Mouse (Mus musculus): ENCODE results near the gene Hist1h4b. TPM values are rescaled to one million over a fixed set of nuclear protein-coding genes. Genes with fewer than 3 reads are reported as not detected.
"Not testable (repeated sequence)": the region's sequence is repeated elsewhere in the genome, so short reads cannot be mapped to it uniquely, and the experiment has no call there.

Gene Hist1h4b
- 10 to 100 TPM; 13.3 to 23.6 TPM for total RNA-seq (2021)

DNA sequence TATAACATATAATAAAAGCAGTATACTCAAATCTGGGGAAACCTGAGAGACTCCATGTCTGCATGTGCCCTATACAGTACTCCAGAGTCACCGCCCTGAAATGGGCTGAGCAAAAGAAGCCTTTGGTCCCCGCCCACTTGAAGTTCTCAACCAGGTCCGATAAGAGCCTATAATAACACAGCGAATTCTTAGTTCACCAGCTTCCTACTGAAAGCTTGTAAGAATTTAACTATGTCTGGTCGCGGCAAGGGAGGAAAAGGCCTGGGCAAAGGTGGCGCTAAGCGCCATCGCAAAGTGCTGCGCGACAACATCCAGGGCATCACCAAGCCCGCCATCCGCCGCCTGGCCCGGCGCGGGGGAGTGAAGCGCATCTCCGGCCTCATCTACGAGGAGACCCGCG is at the start of gene Hist1h4b:
TSS of gene Hist1h4b (plus strand) at position 224 of the 400 bp plus-strand sequence.
- DNase-seq (ENCODE audit: low spot score), result peak; percentile 64
- intact Hi-C loops (cut with DNase I), result loop anchor here (10.0 kb wide), 2 partner anchors 392 to 2002 kb away; partner anchors contain the start of genes Hist1h2ak, Hist1h2bn, Hist1h4k and Zfp322a

- intact Hi-C loops (cut with DNase I), result no loop called here
- DNase-seq (ENCODE audit: low spot score), result no peak
These were observed 48.8 kb upstream of the Hist1h4b start for GRCm38 (mm10) chr13:23708041-23708440.

- intact Hi-C loops (cut with DNase I), result no loop called here
- DNase-seq (ENCODE audit: low spot score), result no peak
These were observed 48.2 kb upstream of the Hist1h4b start for GRCm38 (mm10) chr13:23708654-23709053.

DNA sequence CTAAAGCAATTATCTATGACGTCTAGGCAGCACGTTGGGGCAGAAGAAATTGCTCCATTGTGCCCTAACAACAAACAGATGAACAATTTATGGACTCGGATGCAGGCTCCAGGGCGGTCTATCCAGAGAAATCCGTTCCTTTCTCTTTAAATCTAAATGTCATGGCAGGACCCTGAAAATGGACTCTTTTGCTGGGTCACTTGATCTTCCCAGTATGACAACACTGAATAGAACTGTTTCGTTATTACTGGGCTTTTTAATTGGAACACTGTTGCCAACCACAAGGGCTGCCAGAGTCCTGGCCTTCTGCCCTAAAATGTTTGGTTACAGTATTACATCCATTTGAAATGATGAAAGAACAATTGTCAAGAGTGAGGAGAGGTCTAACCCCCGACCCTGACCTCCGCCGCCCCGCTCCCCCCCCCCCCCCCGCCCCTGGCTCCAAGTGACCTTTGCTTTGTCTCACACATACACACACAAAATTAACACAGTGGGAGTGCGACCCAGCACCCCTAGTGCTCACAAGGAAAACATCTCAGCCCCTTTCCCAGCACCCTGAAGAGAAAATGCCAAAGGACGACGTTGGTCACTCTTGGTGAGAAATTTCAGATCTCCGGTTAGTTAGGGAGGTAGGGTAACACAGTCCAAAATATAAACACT is 47.0 kb upstream of the Hist1h4b start:
- intact Hi-C loops (cut with DNase I), result no loop called here
- DNase-seq (ENCODE audit: low spot score), result no peak

- intact Hi-C loops (cut with DNase I), result no loop called here
- no peak for DNase-seq (ENCODE audit: low spot score)
These were observed 46.3 kb upstream of the Hist1h4b start, which contains the start of gene Hfe for GRCm38 (mm10) chr13:23710374-23711089. Gene Hfe, minus strand, starts transcription at chr13:23710854.

DNA sequence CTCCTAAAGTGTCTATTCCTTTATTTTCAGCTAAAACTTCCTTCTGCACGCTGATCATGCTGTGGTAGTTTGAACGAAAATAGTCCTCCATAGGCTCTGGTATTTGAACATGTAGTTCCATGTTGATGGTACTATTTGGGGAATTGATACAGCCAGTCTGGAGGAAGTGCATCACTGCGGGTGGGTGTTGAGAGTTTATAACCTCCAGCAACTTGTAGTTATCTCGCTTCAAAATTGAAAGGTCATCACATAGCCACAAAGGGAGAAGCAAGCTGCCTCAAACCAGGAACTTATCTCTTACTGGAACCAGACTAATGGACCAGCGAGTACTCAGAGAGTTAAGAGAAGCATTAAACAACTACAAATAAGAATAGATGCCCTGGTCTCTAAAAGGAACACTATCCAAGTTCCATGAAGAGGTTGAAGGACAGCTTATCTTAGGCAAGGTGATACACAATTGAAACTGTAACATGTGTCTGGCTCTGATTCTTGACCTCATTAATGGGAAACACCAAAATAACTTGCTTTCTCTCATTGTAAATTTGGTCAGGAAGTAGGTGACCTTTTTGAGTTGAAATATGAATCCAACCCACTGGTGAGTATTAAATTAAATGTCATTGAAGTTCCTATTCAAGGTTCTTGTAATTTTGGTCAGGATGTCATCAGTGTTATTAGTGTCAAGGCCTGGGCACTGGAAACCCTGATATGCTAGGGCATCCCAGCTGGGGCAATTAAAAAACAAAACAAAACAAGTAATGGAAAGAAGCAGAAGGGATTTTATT is 40.4 kb upstream of the Hist1h4b start:
- intact Hi-C loops (cut with DNase I), result no loop called here
- no peak for DNase-seq (ENCODE audit: low spot score)

DNA sequence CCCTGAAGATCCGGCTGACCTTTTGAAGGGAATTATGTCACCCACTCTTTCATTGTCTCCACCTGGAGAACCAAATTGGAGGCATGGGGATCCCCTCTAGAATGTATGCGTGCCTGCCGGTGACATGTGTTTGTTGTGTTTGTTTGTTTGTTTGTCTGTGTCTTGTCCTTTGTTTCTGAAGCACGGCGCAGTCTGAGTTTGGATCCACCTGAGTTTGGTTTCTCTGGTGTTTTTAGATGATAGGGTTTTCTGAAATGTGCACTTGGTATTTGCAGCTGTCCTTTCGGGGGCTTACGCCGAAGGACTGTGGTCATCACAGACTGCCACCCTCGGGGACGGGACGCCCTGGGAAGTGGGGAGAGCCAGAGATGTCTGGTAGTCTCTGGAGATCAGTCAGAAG is 39.6 kb upstream of the Hist1h4b start:
- DNase-seq (ENCODE audit: low spot score), result no peak
- intact Hi-C loops (cut with DNase I), result no loop called here

- DNase-seq (ENCODE audit: low spot score); intact Hi-C loops (cut with DNase I): not testable (repeated sequence)
These were observed 39.1 kb upstream of the Hist1h4b start for GRCm38 (mm10) chr13:23717593-23718245.

DNA sequence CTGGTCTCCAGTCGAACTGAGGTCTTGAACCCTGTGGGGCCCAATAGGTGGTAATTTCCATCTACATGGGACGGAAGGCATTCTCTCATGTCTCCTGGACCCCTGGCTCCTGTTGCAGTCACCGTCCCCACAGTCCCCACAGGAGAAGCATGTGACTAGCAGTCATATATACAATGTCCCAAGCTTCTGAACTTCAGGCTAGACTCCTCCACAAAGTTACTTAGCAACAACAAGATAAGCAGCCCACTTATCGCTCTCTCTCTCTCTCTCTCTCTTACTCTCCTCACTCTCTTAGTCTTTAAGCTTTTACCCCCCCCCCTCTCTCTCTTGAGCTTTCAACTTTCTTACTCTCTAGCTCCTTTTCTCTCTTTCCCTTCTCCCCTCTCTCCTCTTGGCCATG is 32.6 kb upstream of the Hist1h4b start:
- intact Hi-C loops (cut with DNase I), result no loop called here
- no peak for DNase-seq (ENCODE audit: low spot score)

- no peak for DNase-seq (ENCODE audit: low spot score)
- intact Hi-C loops (cut with DNase I), result no loop called here
These were observed 31.6 kb upstream of the Hist1h4b start for GRCm38 (mm10) chr13:23725213-23725612.

DNA sequence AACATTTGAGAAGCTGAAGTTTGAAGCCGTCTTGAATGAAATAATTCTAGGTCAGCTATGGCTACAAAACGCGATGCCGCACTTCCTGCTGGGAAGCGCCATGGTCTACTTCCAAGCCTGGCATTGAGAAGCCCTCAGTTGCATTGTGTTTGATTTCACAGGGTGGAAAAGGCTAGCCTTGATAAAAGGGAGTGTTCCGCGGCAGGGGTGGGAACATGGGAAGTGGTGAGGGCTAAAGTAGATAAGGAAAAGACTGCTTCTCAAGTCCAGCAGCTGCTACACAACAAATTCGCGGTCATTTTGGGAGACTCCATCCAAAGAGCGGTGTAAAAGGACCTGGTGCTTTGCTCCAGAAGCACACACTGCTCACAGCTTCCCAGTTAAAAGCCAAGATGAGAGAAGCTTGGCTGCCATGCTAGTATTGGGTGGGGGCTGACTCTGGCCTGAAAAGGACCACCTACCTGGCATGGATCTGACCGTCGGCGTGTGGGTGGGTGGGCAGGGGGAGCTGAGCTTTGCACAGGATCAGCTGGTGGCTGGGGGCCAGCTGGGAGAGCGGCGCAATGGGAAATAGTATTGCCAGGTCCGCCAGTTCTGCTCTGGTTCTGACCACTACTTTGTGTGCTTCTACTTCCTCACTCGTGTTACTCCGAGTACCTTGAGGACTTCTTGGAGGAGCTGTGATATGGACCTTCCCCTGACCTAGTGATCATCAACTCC is 28.2 kb upstream of the Hist1h4b start:
- intact Hi-C loops (cut with DNase I), result no loop called here

GRCm38 (mm10) chr13:23729192-23729525 is 27.7 kb upstream of the Hist1h4b start:
- intact Hi-C loops (cut with DNase I), result no loop called here
- DNase-seq (ENCODE audit: low spot score), result no peak

More for the DNA sequence above, 28.2 kb upstream of the Hist1h4b start:
- no peak for DNase-seq (ENCODE audit: low spot score)

GRCm38 (mm10) chr13:23729706-23730105 is 27.1 kb upstream of the Hist1h4b start:
- intact Hi-C loops (cut with DNase I), result loop anchor here (10.0 kb wide), 1 partner anchor 45 kb away; the partner anchor contains the start of genes Hist1h2ac and Hist1h2bc

DNA sequence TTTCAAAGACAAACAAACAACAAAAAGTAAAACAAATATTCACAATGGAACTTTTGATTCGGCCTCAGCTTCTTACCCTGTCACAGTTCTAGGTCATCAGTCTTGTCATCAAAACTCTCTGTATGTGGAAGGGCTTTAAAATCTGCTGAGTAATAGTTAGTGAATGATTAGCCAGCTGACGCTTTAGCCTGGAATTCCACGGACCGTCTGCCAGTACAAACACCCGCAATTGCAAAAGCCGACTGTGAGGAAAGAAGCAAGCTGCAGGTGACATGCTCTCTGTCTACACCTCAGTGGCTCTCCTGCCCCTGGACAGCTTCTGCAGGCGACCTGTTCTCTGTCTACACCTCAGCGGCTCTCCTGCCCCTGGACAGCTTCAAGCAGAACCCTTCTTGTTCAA is 26.3 kb upstream of the Hist1h4b start:
- DNase-seq (ENCODE audit: low spot score), result no peak
- intact Hi-C loops (cut with DNase I), result loop anchor here (10.0 kb wide), 1 partner anchor 46 kb away; the partner anchor contains the start of genes Hist1h2ac and Hist1h2bc

More at GRCm38 (mm10) chr13:23729706-23730105, 27.1 kb upstream of the Hist1h4b start:
- no peak for DNase-seq (ENCODE audit: low spot score)

GRCm38 (mm10) chr13:23732156-23732804 is 24.5 kb upstream of the Hist1h4b start:
- intact Hi-C loops (cut with DNase I), result loop anchor here (1.0 to 10.0 kb wide), 2 partner anchors 31 to 47 kb away; partner anchors contain the start of genes Hist1h2ac and Hist1h2bc
- no peak for DNase-seq (ENCODE audit: low spot score)

DNA sequence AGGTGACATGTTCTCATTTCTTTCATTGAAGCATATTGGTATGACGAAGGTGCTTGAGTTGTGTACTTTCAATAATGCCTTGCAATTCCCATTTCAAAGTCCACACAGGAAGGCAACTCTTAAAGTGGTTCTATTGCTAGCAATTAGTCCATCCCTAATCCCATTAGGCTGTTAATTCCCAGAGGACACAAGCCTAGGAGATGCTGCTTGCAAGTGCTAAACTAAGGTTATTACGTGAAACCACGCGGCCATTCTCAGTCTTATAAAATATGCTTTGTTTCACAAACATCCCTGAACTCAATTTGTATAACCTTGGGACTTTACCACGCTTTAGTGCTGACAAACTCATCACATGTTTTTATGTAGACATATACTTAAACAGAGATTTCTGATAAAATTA is 19.7 kb upstream of the Hist1h4b start:
- no peak for DNase-seq (ENCODE audit: low spot score)
- intact Hi-C loops (cut with DNase I), result loop anchor here (10.0 kb wide), 1 partner anchor 52 kb away; the partner anchor contains the start of genes Hist1h2ac and Hist1h2bc

DNA sequence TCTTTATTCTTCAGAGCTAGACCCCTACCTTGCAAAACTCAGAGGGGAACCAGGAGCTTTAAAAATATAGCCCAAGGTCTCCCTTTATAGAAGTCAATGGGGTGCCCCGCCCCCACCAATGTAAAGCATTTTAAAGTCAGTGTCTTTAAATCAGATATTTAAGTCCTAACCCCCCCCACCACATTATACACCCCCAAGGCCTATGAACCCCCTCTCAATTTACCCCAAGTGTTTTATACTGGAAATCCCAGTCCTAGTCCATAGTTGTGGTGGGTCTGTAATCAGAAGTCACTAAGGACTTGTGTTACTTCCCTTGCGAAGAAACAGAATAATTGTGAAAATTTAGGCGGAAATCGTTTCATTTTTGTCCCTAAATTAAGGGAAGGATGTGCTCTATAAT is 18.8 kb upstream of the Hist1h4b start:
- no peak for DNase-seq (ENCODE audit: low spot score)
- intact Hi-C loops (cut with DNase I), result loop anchor here (10.0 kb wide), 1 partner anchor 53 kb away; the partner anchor contains the start of genes Hist1h2ac and Hist1h2bc

GRCm38 (mm10) chr13:23738677-23739068 is 18.1 kb upstream of the Hist1h4b start, which contains the start of gene Hist1h1c:
Gene Hist1h1c, plus strand, starts transcription at chr13:23738808.
- intact Hi-C loops (cut with DNase I), result loop anchor here (10.0 kb wide), 1 partner anchor 54 kb away; the partner anchor contains the start of genes Hist1h2ac and Hist1h2bc
- DNase-seq (ENCODE audit: low spot score), result peak; percentile 88
